Mouse (Mus musculus) hindbrain, postnatal 0 days (tissue): ENCODE data around the gene Agr2. TPM values are rescaled to one million over a fixed set of nuclear protein-coding genes. Genes with fewer than 3 reads are reported as not detected.

Experiments used
- ATAC-seq: fragments of 200-750 bp; cut with Nextera tagmentation; 2 replicates; pipeline ENCODE4 v1.8.0; 2017; ENCODE audit warnings: mild to moderate bottlenecking, moderate TSS enrichment, moderate library complexity
- DNase-seq: peaks from one replicate; pipeline ENCODE4 v3.0.0-alpha.2; 2015; ENCODE audit warnings: low spot score
- H3K27ac ChIP-seq: fragments of 300-500 bp; sonication (generic); 2 replicates; pipeline ENCODE4 v1.5.1; 2014; ENCODE audit warnings: mild to moderate bottlenecking
- H3K27me3 ChIP-seq: fragments of 300-500 bp; sonication (generic); 2 replicates; pipeline ENCODE4 v1.6.1; 2014; ENCODE audit warnings: low read length, mixed read lengths; ENCODE audit not compliant: insufficient read depth
- H3K36me3 ChIP-seq: fragments of 300-500 bp; sonication (generic); 2 replicates; pipeline ENCODE4 v1.6.1; 2014; ENCODE audit warnings: low read length, mixed read lengths; ENCODE audit not compliant: insufficient read depth
- H3K4me1 ChIP-seq: fragments of 300-500 bp; sonication (generic); 2 replicates; pipeline ENCODE4 v1.6.1; 2014; ENCODE audit warnings: antibody characterized with exemption, low read length, mixed read lengths; ENCODE audit not compliant: insufficient read depth
- H3K4me2 ChIP-seq: fragments of 300-500 bp; sonication (generic); 2 replicates; pipeline ENCODE4 v1.6.1; 2014; ENCODE audit warnings: low read depth, mild to moderate bottlenecking, low read length, moderate library complexity, mixed read lengths
- H3K4me3 ChIP-seq: fragments of 300-500 bp; sonication (generic); 2 replicates; pipeline ENCODE4 v1.5.1; 2014; ENCODE audit warnings: low read length
- H3K9ac ChIP-seq: fragments of 300-500 bp; sonication (generic); replicated peaks from 2 replicates; pipeline ENCODE4 v1.6.1; 2014; ENCODE audit warnings: mild to moderate bottlenecking, low read length, moderate library complexity, mixed read lengths
- H3K9me3 ChIP-seq: fragments of 300-500 bp; sonication (generic); 2 replicates; pipeline ENCODE4 v1.6.1; 2016; ENCODE audit warnings: low read length, mixed read lengths
- CTCF ChIP-seq: IDR thresholded peaks from 2 replicates; pipeline ENCODE4 v1.5.1; 2016; ENCODE audit warnings: antibody characterized with exemption, control low read depth, low read depth
- WGBS: fragments of 180-500 bp; shearing (Covaris S2); extraction: QIAGEN DNeasy Blood & Tissue Kit; methylation state at CpG from one replicate; pipeline ENCODE4 v1.1.7; 2014; 5-methylcytosine and 5-hydroxymethylcytosine counted together
- polyA plus RNA-seq: library from polyadenylated mRNA; unstranded; fragments of >200 nt; fragmentation: Nextera tagmentation; extraction: Ambion mirVana; gene quantifications from 2 replicates; pipeline ENCODE4 v1.2.1, GENCODE M21; 2015
- total RNA-seq: library from RNA; depleted of rRNA; stranded (reverse); fragments of >200 nt; gene quantifications from 2 replicates; pipeline ENCODE4 v1.2.3, GENCODE M21; 2014; rRNA removed

Agr2 gene
- total and polyA plus RNA-seq, 2 experiments from 2014 or later, result 0.25 TPM; not detected in 1

- ATAC-seq, result peak; percentile 84
Measured at GRCm38 (mm10) chr12:36041703-36042347, 49.1 kb downstream of the Agr2 start.

GRCm38 (mm10) chr12:36042348-36042778, 49.7 kb downstream of the Agr2 start, which contains the start of gene Tspan13:
Tspan13 (minus strand) TSS chr12:36042500.
- peak; percentile 97 for ATAC-seq
- peak; percentile 94 for DNase-seq
- no peaks in the 10 kb centered on the region for H3K27me3 ChIP-seq
- H3K9me3 ChIP-seq, result no peaks in the 10 kb centered on the region
- WGBS, result 1% methylated on average over 33 of the region's 35 CpGs
- no peaks in the 10 kb centered on the region for H3K36me3 ChIP-seq
- H3K4me1 ChIP-seq, result 0 out of 2 replicates have a peak, but pooled peaks cover 8% of the 10 kb centered on the region
- H3K9ac ChIP-seq, result peak within 1 kb of the TSS; percentile 98
- H3K4me2 ChIP-seq, result peak within 1 kb of the TSS; percentile 67
- peak within 1 kb of the TSS; percentile 96 for H3K27ac ChIP-seq
- no peak for TF ChIP-seq CTCF
- peak within 1 kb of the TSS; percentile 99 for H3K4me3 ChIP-seq

More at GRCm38 (mm10) chr12:36041703-36042347, 49.1 kb downstream of the Agr2 start:
- Histone ChIP-seq H3K27me3 (no peaks in the 10 kb centered on the region), H3K4me3 (peak overlapping the region; percentile 99), H3K36me3 (no peaks in the 10 kb centered on the region), H3K9ac (peak overlapping the region; percentile 98), H3K4me1 (0 out of 2 replicates have a peak, but pooled peaks cover 8% of the 10 kb centered on the region), H3K4me2 (peak overlapping the region; percentile 67), H3K27ac (peak overlapping the region; percentile 96), H3K9me3 (no peaks in the 10 kb centered on the region)
- TF ChIP-seq CTCF, result peak; percentile 62
- peak; percentile 80 for DNase-seq
- WGBS, result under 1% methylated on average over 50 of the region's 50 CpGs

GRCm38 (mm10) chr12:36044691-36045090, 52.0 kb downstream of the Agr2 start:
- Histone ChIP-seq H3K4me2 (no peak overlapping the region), H3K36me3 (no peaks in the 10 kb centered on the region), H3K4me3 (no peak overlapping the region), H3K27ac (no peak overlapping the region), H3K9ac (no peak overlapping the region), H3K4me1 (0 out of 2 replicates have a peak, but pooled peaks cover 4% of the 10 kb centered on the region), H3K9me3 (no peaks in the 10 kb centered on the region), H3K27me3 (no peaks in the 10 kb centered on the region)
- WGBS, result 78% methylated on average over 2 of the region's 2 CpGs
- DNase-seq (no peak), ATAC-seq (no peak)
- TF ChIP-seq CTCF, result no peak

GRCm38 (mm10) chr12:36046196-36046595, 53.5 kb downstream of the Agr2 start:
- Histone ChIP-seq H3K27me3 (no peaks in the 10 kb centered on the region), H3K27ac (no peak overlapping the region), H3K36me3 (no peaks in the 10 kb centered on the region), H3K4me2 (no peak overlapping the region), H3K9ac (no peak overlapping the region), H3K4me1 (no peaks in the 10 kb centered on the region), H3K9me3 (no peaks in the 10 kb centered on the region), H3K4me3 (no peak overlapping the region)
- DNase-seq (no peak), ATAC-seq (no peak)
- TF ChIP-seq CTCF, result no peak
- 64% methylated on average over 5 of the region's 5 CpGs for WGBS

- no peaks in the 10 kb centered on the region for H3K4me1 ChIP-seq
- no peak for TF ChIP-seq CTCF
- no peak overlapping the region for H3K4me3 ChIP-seq
- H3K9me3 ChIP-seq, result no peaks in the 10 kb centered on the region
- no peaks in the 10 kb centered on the region for H3K36me3 ChIP-seq
- ATAC-seq (no peak), DNase-seq (no peak)
- no peak overlapping the region for H3K4me2 ChIP-seq
- no peak overlapping the region for H3K9ac ChIP-seq
- 83% methylated on average over 2 of the region's 2 CpGs for WGBS
- no peak overlapping the region for H3K27ac ChIP-seq
- H3K27me3 ChIP-seq, result no peaks in the 10 kb centered on the region
Measured at GRCm38 (mm10) chr12:36047593-36047992, 54.9 kb downstream of the Agr2 start.

- no peak for TF ChIP-seq CTCF
- 87% methylated on average over 1 of the region's 1 CpGs for WGBS
Measured at GRCm38 (mm10) chr12:36050276-36050675, 57.6 kb downstream of the Agr2 start.

More at GRCm38 (mm10) chr12:36050276-36050675, 57.6 kb downstream of the Agr2 start:
- H3K9me3 ChIP-seq, result no peaks in the 10 kb centered on the region
- no peaks in the 10 kb centered on the region for H3K27me3 ChIP-seq
- H3K4me3 ChIP-seq, result no peak overlapping the region
- H3K4me2 ChIP-seq, result no peak overlapping the region
- H3K9ac ChIP-seq, result no peak overlapping the region
- H3K36me3 ChIP-seq, result no peaks in the 10 kb centered on the region
- H3K27ac ChIP-seq, result no peak overlapping the region
- no peak for ATAC-seq
- no peaks in the 10 kb centered on the region for H3K4me1 ChIP-seq
- no peak for DNase-seq

Other genes with a start within 250 kb of the Agr2 start
- 1.6 TPM in 1 of 2 replicates, not detected in the other for gene Agr3, start 67.3 kb upstream of the Agr2 start, total RNA-seq
- 0.24 and 0.67 TPM in 2 replicates for gene Agr3, start 67.3 kb upstream of the Agr2 start, polyA plus RNA-seq
- 250 and 296 TPM in 2 replicates for gene Tspan13, start 49.6 kb downstream of the Agr2 start, total RNA-seq
- 378 and 380 TPM in 2 replicates for gene Tspan13, start 49.6 kb downstream of the Agr2 start, polyA plus RNA-seq
- gene Ankmy2, start 164.2 kb downstream of the Agr2 start, total RNA-seq, result 51.0 and 56.3 TPM in 2 replicates
- 72.1 and 74.1 TPM in 2 replicates for gene Ankmy2, start 164.2 kb downstream of the Agr2 start, polyA plus RNA-seq
- 156 and 184 TPM in 2 replicates for gene Bzw2, start 165.2 kb downstream of the Agr2 start, total RNA-seq
- 254 and 263 TPM in 2 replicates for gene Bzw2, start 165.2 kb downstream of the Agr2 start, polyA plus RNA-seq